Mouse (Mus musculus) embryonic facial prominence, embryonic 13.5 days (tissue): Measurements from ENCODE around the gene Slc35d2. TPM values are rescaled to one million over a fixed set of nuclear protein-coding genes. Genes with fewer than 3 reads are reported as not detected.

Experiments
- ATAC-seq: fragments of 200-750 bp; cut with Nextera tagmentation; 2 replicates; pipeline ENCODE4 v1.8.0; 2017; ENCODE audit warnings: low read depth; ENCODE audit not compliant: insufficient number of reproducible peaks, insufficient read depth, low FRiP score, low TSS enrichment
- H3K27ac ChIP-seq: fragments of 300-500 bp; sonication (generic); 2 replicates; pipeline ENCODE4 v1.5.1; 2015; ENCODE audit warnings: moderate library complexity, mild to moderate bottlenecking, inconsistent platforms
- H3K27me3 ChIP-seq: fragments of 300-500 bp; sonication (generic); 2 replicates; pipeline ENCODE4 v1.6.1; 2015; ENCODE audit warnings: mild to moderate bottlenecking, inconsistent platforms
- H3K36me3 ChIP-seq: fragments of 300-500 bp; sonication (generic); 2 replicates; pipeline ENCODE4 v1.6.1; 2015; ENCODE audit warnings: mild to moderate bottlenecking, inconsistent platforms
- H3K4me1 ChIP-seq: fragments of 300-500 bp; sonication (generic); 2 replicates; pipeline ENCODE4 v1.6.1; 2015; ENCODE audit warnings: inconsistent platforms
- H3K4me2 ChIP-seq: fragments of 300-500 bp; sonication (generic); 2 replicates; pipeline ENCODE4 v1.6.1; 2015; ENCODE audit warnings: moderate library complexity, mild to moderate bottlenecking, inconsistent platforms
- H3K4me3 ChIP-seq: fragments of 300-500 bp; sonication (generic); 2 replicates; pipeline ENCODE4 v1.5.1; 2015; ENCODE audit warnings: mild to moderate bottlenecking, inconsistent platforms
- H3K9ac ChIP-seq: fragments of 300-500 bp; sonication (generic); 2 replicates; pipeline ENCODE4 v1.6.1; 2015; ENCODE audit warnings: mild to moderate bottlenecking, inconsistent platforms
- H3K9me3 ChIP-seq: fragments of 300-500 bp; sonication (generic); 2 replicates; pipeline ENCODE4 v1.6.1; 2016; ENCODE audit warnings: inconsistent platforms
- WGBS: fragments of 180-500 bp; shearing (Covaris S2); methylation state at CpG from one replicate; pipeline ENCODE4 v1.1.7; 2015; ENCODE audit warnings: mixed read lengths; 5-methylcytosine and 5-hydroxymethylcytosine counted together
- polyA plus RNA-seq: library from polyadenylated mRNA; unstranded; fragments of >200 nt; fragmentation: Nextera tagmentation; extraction: Ambion mirVana; gene quantifications from 2 replicates; pipeline ENCODE4 v1.2.1, GENCODE M21; 2015

Slc35d2 gene
- polyA plus RNA-seq, 1 experiment from 2014 or later, result 3.4 TPM

DNA sequence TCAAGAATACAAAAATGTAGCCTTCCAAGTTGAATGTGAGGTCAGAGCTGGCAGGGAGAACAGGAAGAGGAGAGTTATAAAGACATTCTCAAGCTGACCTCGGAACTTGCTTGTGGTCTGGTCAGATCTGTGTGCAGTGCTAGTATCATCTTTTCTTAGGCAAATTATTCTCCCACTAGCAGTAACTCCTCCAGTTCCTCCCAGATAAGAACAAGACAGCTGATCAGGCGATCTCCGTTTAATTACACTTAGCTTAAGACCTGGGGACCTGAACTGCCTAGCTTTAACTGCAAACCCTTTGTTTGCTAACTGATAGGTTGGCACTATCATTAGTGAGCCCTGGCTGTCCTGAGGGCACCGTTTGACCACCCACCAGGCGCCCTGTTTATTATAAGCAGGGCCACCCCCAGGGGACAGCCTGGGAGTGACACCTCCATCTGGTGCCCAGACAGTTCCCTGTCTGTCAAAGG lies 20.8 kb downstream of the Slc35d2 start:
- Histone ChIP-seq H3K4me3 (no peak overlapping the region), H3K4me1 (peaks cover 7% of the 10 kb centered on the region; the same call in 1 of the 2 replicates), H3K9ac (no peak overlapping the region), H3K4me2 (no peak overlapping the region), H3K27me3 (no peaks in the 10 kb centered on the region), H3K27ac (no peak overlapping the region), H3K36me3 (no peaks in the 10 kb centered on the region), H3K9me3 (no peaks in the 10 kb centered on the region)
- ATAC-seq, result no peak
- WGBS, result 10% methylated on average over 5 of the region's 5 CpGs

DNA sequence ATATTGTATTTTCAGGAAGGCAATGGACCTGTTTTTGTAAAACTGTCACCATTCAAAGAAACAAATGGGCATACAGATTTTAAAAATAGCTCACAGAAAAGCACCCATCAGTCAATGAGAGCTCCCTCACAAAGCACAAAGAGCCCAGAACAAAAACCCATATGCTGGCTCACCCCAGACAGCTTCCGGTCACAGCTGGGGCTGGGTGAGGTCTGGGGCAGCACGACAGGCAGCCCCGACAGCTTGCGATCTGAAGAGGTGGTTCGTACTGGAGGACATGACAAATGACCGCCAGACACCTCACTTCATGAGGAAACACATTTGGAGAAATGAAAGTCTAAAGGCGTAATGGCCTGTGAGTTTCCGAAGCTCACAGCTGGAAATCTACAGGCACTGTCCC lies 21.6 kb downstream of the Slc35d2 start:
- Histone ChIP-seq H3K9me3 (no peaks in the 10 kb centered on the region), H3K4me1 (peaks cover 7% of the 10 kb centered on the region; the same call in 1 of the 2 replicates), H3K9ac (no peak overlapping the region), H3K4me3 (no peak overlapping the region), H3K36me3 (no peaks in the 10 kb centered on the region), H3K4me2 (no peak overlapping the region), H3K27me3 (no peaks in the 10 kb centered on the region), H3K27ac (no peak overlapping the region)
- no peak for ATAC-seq
- 28% methylated on average over 8 of the region's 8 CpGs for WGBS

DNA sequence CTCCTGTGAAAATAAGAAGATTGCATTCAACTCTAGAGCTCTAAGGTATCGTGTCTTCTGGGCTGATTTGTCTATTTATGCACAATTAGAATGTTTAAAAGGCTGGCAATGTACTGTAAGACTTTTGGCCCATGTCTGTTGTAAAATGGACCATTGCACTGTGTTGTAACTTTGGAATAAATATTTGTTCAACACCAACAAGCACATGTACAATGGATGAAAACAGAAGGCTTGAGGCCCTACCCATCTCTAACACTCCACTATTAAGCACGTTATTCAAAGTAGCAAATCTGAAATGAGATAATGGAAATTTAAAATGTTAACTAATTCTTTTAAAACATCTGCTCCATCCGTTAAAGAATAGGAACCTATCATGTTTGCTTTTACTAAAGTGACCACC lies 22.1 kb downstream of the Slc35d2 start:
- Histone ChIP-seq H3K9me3 (no peaks in the 10 kb centered on the region), H3K27ac (no peak overlapping the region), H3K36me3 (no peaks in the 10 kb centered on the region), H3K4me1 (peaks cover 7% of the 10 kb centered on the region; the same call in 1 of the 2 replicates), H3K9ac (no peak overlapping the region), H3K4me3 (no peak overlapping the region), H3K27me3 (no peaks in the 10 kb centered on the region), H3K4me2 (no peak overlapping the region)
- WGBS, result 73% methylated on average over 3 of the region's 3 CpGs
- no peak for ATAC-seq

DNA sequence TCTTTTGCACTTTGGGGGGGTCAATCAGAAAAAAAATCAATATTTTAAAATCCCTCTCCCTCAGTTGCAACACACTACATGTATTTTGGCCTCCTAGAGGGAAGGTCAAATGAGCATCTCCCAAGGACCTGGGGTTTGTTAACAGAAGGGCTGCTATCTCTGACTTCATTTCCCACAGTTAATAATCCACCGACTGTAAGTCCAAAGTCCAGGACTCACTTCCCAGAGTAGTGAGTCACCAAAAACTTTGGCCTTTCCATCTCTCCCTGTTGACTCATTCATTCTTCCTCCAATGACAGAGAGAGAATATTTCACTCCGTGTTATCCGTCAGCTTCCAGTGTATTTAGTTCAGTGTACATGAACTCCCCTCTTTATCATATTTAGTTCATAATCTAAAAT lies 23.5 kb downstream of the Slc35d2 start:
- Histone ChIP-seq H3K9ac (no peak overlapping the region), H3K4me2 (no peak overlapping the region), H3K4me1 (peaks cover 7% of the 10 kb centered on the region; the same call in 1 of the 2 replicates), H3K27ac (no peak overlapping the region), H3K9me3 (no peaks in the 10 kb centered on the region), H3K4me3 (no peak overlapping the region), H3K27me3 (no peaks in the 10 kb centered on the region), H3K36me3 (no peaks in the 10 kb centered on the region)
- 89% methylated on average over 3 of the region's 3 CpGs for WGBS
- no peak for ATAC-seq

DNA sequence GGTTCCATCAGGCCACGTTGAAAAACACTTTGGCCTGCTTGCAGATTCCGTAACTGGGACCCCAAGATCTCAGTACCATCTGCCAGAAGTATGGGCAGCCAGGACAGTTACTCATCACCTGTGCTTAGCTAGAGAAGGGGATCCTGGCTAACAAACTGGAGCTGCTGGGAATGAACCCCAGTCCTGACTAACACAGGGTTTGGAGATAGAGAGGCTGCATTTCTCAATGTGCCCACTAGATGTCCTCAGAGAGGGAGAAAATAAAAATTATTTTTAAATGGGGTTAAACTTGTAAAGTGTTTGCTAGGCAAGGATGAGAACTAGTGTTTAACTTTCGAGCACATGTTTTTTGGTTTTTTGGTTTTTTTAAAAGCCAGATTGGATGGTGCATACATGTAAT lies 29.0 kb downstream of the Slc35d2 start:
- Histone ChIP-seq H3K4me1 (no peaks in the 10 kb centered on the region), H3K4me3 (no peak overlapping the region), H3K9ac (no peak overlapping the region), H3K27me3 (no peaks in the 10 kb centered on the region), H3K9me3 (no peaks in the 10 kb centered on the region), H3K36me3 (no peaks in the 10 kb centered on the region), H3K4me2 (no peak overlapping the region), H3K27ac (no peak overlapping the region)
- 63% methylated on average over 3 of the region's 3 CpGs for WGBS
- ATAC-seq, result no peak

DNA sequence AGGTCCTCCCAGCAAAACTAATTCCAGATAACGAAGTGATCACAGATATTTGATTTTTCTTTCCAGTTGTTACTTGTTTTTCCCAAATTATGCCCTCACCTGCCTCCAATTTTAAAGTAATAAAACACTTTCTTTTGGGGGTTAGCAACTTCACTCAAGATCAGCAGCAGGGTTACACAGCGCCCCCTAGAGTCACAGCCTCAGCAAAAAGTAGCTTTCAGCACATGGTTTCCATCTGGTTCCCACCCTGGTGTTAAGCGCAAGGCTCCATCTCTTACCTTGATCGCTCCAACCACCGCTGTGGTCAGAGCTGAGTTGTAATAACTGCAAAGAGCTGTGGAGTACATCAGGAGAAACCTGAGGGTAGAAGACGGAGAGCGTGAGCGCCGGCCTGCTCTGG lies 30.2 kb downstream of the Slc35d2 start:
- no peak for ATAC-seq
- H3K27me3 ChIP-seq, result no peaks in the 10 kb centered on the region
- no peaks in the 10 kb centered on the region for H3K9me3 ChIP-seq
- H3K27ac ChIP-seq, result no peak overlapping the region
- WGBS, result 72% methylated on average over 9 of the region's 9 CpGs
- no peak overlapping the region for H3K4me2 ChIP-seq
- no peaks in the 10 kb centered on the region for H3K36me3 ChIP-seq
- H3K4me1 ChIP-seq, result no peaks in the 10 kb centered on the region
- no peak overlapping the region for H3K9ac ChIP-seq
- H3K4me3 ChIP-seq, result no peak overlapping the region

DNA sequence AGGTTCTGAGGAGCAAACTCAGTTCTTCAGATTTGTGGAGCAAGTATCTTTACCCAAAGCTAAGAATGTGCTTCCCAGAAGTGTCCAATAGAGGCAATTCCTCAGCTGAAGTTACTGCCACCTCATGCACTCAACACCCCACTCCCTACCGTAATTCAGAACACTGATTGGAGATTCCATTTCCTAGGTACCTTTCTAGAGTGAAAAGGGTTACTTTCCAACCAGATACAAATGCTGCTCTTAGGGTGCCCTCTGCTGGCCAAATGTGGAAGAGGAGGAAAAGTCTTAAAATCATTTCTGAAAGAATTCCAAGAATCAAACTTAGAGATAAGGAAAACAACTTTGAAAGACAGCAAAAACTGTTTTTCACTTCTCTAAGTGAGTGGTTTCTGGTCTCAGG lies 35.8 kb downstream of the Slc35d2 start:
- H3K4me2 ChIP-seq, result no peak overlapping the region
- H3K27me3 ChIP-seq, result no peaks in the 10 kb centered on the region
- no peak overlapping the region for H3K4me3 ChIP-seq
- no peaks in the 10 kb centered on the region for H3K36me3 ChIP-seq
- ATAC-seq, result no peak
- H3K9ac ChIP-seq, result no peak overlapping the region
- no peaks in the 10 kb centered on the region for H3K9me3 ChIP-seq
- H3K4me1 ChIP-seq, result peaks cover 8% of the 10 kb centered on the region
- WGBS, result 0% methylated on average over 1 of the region's 1 CpGs
- no peak overlapping the region for H3K27ac ChIP-seq

DNA sequence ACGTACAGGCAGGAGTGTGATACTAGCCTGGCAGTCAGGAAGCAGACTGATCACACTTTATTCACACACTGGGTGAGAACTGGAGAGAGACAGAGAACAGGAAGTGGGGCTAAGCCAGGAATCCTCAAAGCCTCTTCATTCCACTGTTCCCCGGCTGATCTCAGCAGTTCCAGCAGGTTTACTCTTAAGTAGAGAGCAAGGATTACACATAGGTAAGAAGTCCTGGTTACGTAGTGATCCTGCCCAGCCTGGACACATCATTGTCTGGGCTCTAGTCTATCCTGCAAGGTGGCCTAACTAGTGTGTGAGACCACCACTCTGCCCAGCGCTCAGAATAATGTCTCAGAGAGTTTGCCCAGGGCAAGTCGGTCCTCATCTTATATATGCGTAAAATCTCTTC lies 36.4 kb downstream of the Slc35d2 start:
- no peak overlapping the region for H3K9ac ChIP-seq
- H3K27ac ChIP-seq, result no peak overlapping the region
- H3K4me1 ChIP-seq, result peaks cover 8% of the 10 kb centered on the region
- no peak overlapping the region for H3K4me3 ChIP-seq
- no peaks in the 10 kb centered on the region for H3K27me3 ChIP-seq
- H3K36me3 ChIP-seq, result no peaks in the 10 kb centered on the region
- 61% methylated on average over 6 of the region's 6 CpGs for WGBS
- H3K9me3 ChIP-seq, result no peaks in the 10 kb centered on the region
- ATAC-seq, result no peak
- no peak overlapping the region for H3K4me2 ChIP-seq

DNA sequence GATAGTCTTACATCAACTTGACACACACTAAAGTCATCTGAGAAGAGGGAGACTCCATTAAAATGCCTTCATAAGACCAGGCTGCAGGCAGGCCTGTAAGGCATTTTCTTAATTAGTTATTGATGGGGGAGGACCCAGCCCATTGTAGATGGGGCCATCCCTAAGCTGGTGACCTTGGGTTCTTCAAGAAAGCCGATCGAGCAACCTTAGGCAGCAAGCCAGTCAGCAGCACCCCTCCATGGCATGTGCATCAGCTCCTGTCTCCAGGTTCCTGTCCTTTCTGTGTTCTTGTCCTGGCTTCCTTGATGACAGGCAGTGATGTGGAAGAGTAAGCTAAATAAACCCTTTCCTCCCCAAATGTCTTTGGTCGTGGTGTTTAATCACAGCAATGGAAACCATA lies 37.0 kb downstream of the Slc35d2 start:
- Histone ChIP-seq H3K4me1 (peaks cover 8% of the 10 kb centered on the region), H3K27me3 (no peaks in the 10 kb centered on the region), H3K9me3 (no peaks in the 10 kb centered on the region), H3K4me2 (no peak overlapping the region), H3K27ac (no peak overlapping the region), H3K9ac (no peak overlapping the region), H3K4me3 (no peak overlapping the region), H3K36me3 (no peaks in the 10 kb centered on the region)
- no peak for ATAC-seq
- WGBS, result 52% methylated on average over 3 of the region's 3 CpGs

DNA sequence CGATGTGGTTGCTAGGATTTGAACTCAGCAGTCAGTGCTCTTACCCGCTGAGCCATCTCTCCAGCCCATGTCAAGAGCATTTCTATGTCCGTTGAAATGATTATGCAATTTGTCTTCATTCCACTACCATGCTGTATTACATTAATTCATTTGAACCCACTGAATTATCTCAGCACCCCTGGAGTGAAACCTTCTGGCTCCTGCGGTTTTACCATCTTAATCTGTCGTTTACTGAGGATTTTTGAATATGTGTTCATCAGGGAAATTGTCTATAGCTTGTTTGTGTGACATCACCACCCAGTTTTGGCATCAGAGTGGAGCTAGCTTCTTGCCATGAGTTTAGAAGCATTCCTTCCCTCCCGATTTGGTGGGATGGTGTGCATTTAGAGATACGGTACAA lies 38.2 kb downstream of the Slc35d2 start:
- Histone ChIP-seq H3K36me3 (no peaks in the 10 kb centered on the region), H3K4me2 (no peak overlapping the region), H3K9me3 (no peaks in the 10 kb centered on the region), H3K27me3 (no peaks in the 10 kb centered on the region), H3K4me1 (peaks cover 8% of the 10 kb centered on the region), H3K9ac (no peak overlapping the region), H3K27ac (no peak overlapping the region), H3K4me3 (no peak overlapping the region)
- no peak for ATAC-seq
- WGBS, result 67% methylated on average over 7 of the region's 7 CpGs

DNA sequence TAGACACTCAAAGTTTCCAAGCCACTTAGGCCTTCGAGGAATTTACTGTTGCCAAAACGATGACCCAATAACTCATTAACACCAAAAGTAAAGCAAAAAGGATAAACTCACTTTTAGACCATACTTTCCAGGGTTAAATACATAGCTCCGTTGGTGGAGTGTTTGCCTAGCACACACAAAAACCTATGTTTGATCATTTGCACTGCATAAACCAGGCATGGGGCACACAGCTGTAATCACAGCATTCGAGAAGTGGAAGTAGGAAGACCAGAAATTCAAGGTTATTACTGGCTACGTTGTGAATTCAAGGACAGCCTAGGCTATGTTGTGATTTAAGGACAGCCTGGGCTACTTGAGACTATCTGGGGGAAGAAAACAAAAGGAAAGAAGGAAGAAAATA lies 38.9 kb downstream of the Slc35d2 start:
- Histone ChIP-seq H3K36me3 (no peaks in the 10 kb centered on the region), H3K4me1 (peaks cover 8% of the 10 kb centered on the region), H3K4me3 (no peak overlapping the region), H3K27me3 (no peaks in the 10 kb centered on the region), H3K9ac (no peak overlapping the region), H3K4me2 (no peak overlapping the region), H3K27ac (no peak overlapping the region), H3K9me3 (no peaks in the 10 kb centered on the region)
- 85% methylated on average over 5 of the region's 5 CpGs for WGBS
- no peak for ATAC-seq

DNA sequence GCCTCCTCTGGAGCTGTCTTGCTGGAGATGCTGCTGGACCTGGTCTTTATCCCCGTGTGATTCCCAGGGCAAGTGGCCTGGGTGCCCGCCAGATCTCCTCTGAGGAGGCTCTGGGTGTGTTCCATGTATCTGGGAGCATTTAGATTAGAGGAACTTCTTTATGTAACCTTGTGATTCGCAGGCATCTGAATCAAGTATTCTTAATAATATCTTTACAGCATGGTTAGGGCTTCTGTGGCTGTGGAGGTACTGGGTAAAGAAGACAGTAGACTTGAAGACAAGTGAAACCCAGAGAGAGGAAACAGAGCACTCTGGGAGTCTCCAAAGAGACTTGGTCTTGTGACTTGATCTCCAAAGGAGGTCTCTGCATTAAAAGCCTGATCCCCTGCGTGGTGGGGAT lies 40.0 kb downstream of the Slc35d2 start, which contains the start of gene Hsd17b3:
Gene Hsd17b3 (minus strand): TSS at position 101 of the 400 bp plus-strand sequence.
- Histone ChIP-seq H3K4me3 (no peak within 1 kb of the TSS), H3K27me3 (no peaks in the 10 kb centered on the region), H3K9me3 (no peaks in the 10 kb centered on the region), H3K9ac (no peak within 1 kb of the TSS), H3K4me1 (peaks cover 8% of the 10 kb centered on the region), H3K27ac (no peak within 1 kb of the TSS), H3K4me2 (no peak within 1 kb of the TSS), H3K36me3 (no peaks in the 10 kb centered on the region)
- no peak for ATAC-seq
- WGBS, result 81% methylated on average over 4 of the region's 4 CpGs

DNA sequence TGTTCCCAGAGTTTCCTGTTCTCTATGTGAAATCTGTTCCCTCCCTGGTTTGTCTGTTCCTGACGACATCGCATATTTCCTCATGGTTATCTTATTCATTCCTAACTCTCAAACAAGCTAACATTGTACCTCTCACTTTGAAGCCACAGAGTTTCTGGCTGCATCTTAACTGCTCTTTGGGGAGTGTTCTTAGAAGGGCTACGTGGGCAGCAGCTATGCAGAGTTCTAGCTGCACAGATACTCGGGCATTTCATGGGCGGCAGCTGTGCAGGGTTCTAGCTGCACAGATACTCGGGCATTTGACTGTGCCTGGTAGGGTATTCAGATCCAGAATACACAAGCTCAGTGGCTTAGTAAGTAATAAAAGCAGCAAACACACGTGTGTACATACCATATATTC lies 41.1 kb downstream of the Slc35d2 start:
- Histone ChIP-seq H3K27me3 (no peaks in the 10 kb centered on the region), H3K27ac (no peak overlapping the region), H3K4me2 (no peak overlapping the region), H3K4me1 (peaks cover 5% of the 10 kb centered on the region; the same call in 1 of the 2 replicates), H3K9ac (no peak overlapping the region), H3K4me3 (no peak overlapping the region), H3K36me3 (no peaks in the 10 kb centered on the region), H3K9me3 (no peaks in the 10 kb centered on the region)
- ATAC-seq, result no peak
- WGBS, result 84% methylated on average over 7 of the region's 7 CpGs
